Mouse (Mus musculus): ENCODE measurements at regions not wholly inside any gene's neighbourhood (a gene's known extent, or its start where the extent isn't known, plus 50 kb on each side); places are given as distances from the start of the nearest gene placed in this dataset.

GRCm38 (mm10) chr1:137996041-137996440 is 179.5 kb downstream of the Ptprc start:
- DNase-seq (ENCODE audit: low read depth, low spot score), result no peak
- Histone ChIP-seq H3K4me1 (ENCODE audit: control insufficient read depth in 2 of 2, insufficient read depth in 2 of 2, low read length in 2 of 2, poor library complexity in 1 of 2) (no peaks in the 10 kb centered on the region), H3K9ac (ENCODE audit: insufficient read depth, low read depth, low read length, poor library complexity, severe bottlenecking) (no peak overlapping the region), H3K4me3 (ENCODE audit: insufficient read depth in 1 of 2, low read depth in 1 of 2, low read length in 2 of 2, poor library complexity in 1 of 2, severe bottlenecking in 1 of 2) (no peak overlapping the region), H3K9me3 (ENCODE audit: control insufficient read depth, insufficient read depth, low read depth, low read length) (no peaks in the 10 kb centered on the region), H3K27ac (ENCODE audit: insufficient read depth, low read depth, low read length, poor library complexity, severe bottlenecking) (no peak overlapping the region), H3K36me3 (ENCODE audit: control insufficient read depth, insufficient read depth, low read length, poor library complexity, severe bottlenecking) (no peaks in the 10 kb centered on the region)
- TF ChIP-seq MAFK (IDR thresholded peaks at IDR 0.05; ENCODE audit: insufficient read depth, low read depth, low read length) (no peak), HCFC1 (IDR thresholded peaks at IDR 0.05; ENCODE audit: borderline replicate concordance, insufficient read depth, low read length) (no peak), ZC3H11A (IDR thresholded peaks at IDR 0.05; ENCODE audit: borderline replicate concordance, low read depth, low read length) (no peak), CHD2 (IDR thresholded peaks at IDR 0.05; ENCODE audit: low read depth, low read length) (no peak), ZNF384 (IDR thresholded peaks at IDR 0.05; ENCODE audit: low read depth, low read length) (no peak)
- in situ Hi-C loops (cut with MboI; ENCODE audit: low sequenced_read_pairs in 2 of 2, unreplicated experiment in 2 of 2), result no loop called here

- Histone ChIP-seq H3K27ac (ENCODE audit: insufficient read depth, low read depth, low read length, poor library complexity, severe bottlenecking) (no peak overlapping the region), H3K36me3 (ENCODE audit: control insufficient read depth, insufficient read depth, low read length, poor library complexity, severe bottlenecking) (no peaks in the 10 kb centered on the region), H3K4me3 (ENCODE audit: insufficient read depth in 1 of 2, low read depth in 1 of 2, low read length in 2 of 2, poor library complexity in 1 of 2, severe bottlenecking in 1 of 2) (no peak overlapping the region), H3K9ac (ENCODE audit: insufficient read depth, low read depth, low read length, poor library complexity, severe bottlenecking) (no peak overlapping the region), H3K4me1 (ENCODE audit: control insufficient read depth in 2 of 2, insufficient read depth in 2 of 2, low read length in 2 of 2, poor library complexity in 1 of 2) (no peaks in the 10 kb centered on the region), H3K9me3 (ENCODE audit: control insufficient read depth, insufficient read depth, low read depth, low read length) (no peaks in the 10 kb centered on the region)
- no peak for DNase-seq (ENCODE audit: low read depth, low spot score)
- TF ChIP-seq CHD2 (IDR thresholded peaks at IDR 0.05; ENCODE audit: low read depth, low read length), result no peak
- no peak for TF ChIP-seq ZC3H11A (IDR thresholded peaks at IDR 0.05; ENCODE audit: borderline replicate concordance, low read depth, low read length)
- no peak for TF ChIP-seq ZNF384 (IDR thresholded peaks at IDR 0.05; ENCODE audit: low read depth, low read length)
- TF ChIP-seq MAFK (IDR thresholded peaks at IDR 0.05; ENCODE audit: insufficient read depth, low read depth, low read length), result no peak
- TF ChIP-seq HCFC1 (IDR thresholded peaks at IDR 0.05; ENCODE audit: borderline replicate concordance, insufficient read depth, low read length), result no peak
- in situ Hi-C loops (cut with MboI; ENCODE audit: low sequenced_read_pairs in 2 of 2, unreplicated experiment in 2 of 2), result no loop called here
These were observed 183.6 kb downstream of the Ptprc start for GRCm38 (mm10) chr1:137991936-137992335.

GRCm38 (mm10) chr1:137991412-137991811 is 184.1 kb downstream of the Ptprc start:
- DNase-seq (ENCODE audit: low read depth, low spot score), result no peak
- H3K9ac ChIP-seq (ENCODE audit: insufficient read depth, low read depth, low read length, poor library complexity, severe bottlenecking), result no peak overlapping the region
- H3K4me1 ChIP-seq (ENCODE audit: control insufficient read depth in 2 of 2, insufficient read depth in 2 of 2, low read length in 2 of 2, poor library complexity in 1 of 2), result no peaks in the 10 kb centered on the region
- H3K27ac ChIP-seq (ENCODE audit: insufficient read depth, low read depth, low read length, poor library complexity, severe bottlenecking), result no peak overlapping the region
- no peak for TF ChIP-seq ZNF384 (IDR thresholded peaks at IDR 0.05; ENCODE audit: low read depth, low read length)
- TF ChIP-seq ZC3H11A (IDR thresholded peaks at IDR 0.05; ENCODE audit: borderline replicate concordance, low read depth, low read length), result no peak
- TF ChIP-seq CHD2 (IDR thresholded peaks at IDR 0.05; ENCODE audit: low read depth, low read length), result no peak
- no peak for TF ChIP-seq MAFK (IDR thresholded peaks at IDR 0.05; ENCODE audit: insufficient read depth, low read depth, low read length)
- H3K36me3 ChIP-seq (ENCODE audit: control insufficient read depth, insufficient read depth, low read length, poor library complexity, severe bottlenecking), result no peaks in the 10 kb centered on the region
- no peaks in the 10 kb centered on the region for H3K9me3 ChIP-seq (ENCODE audit: control insufficient read depth, insufficient read depth, low read depth, low read length)
- in situ Hi-C loops (cut with MboI; ENCODE audit: low sequenced_read_pairs in 2 of 2, unreplicated experiment in 2 of 2), result no loop called here
- H3K4me3 ChIP-seq (ENCODE audit: insufficient read depth in 1 of 2, low read depth in 1 of 2, low read length in 2 of 2, poor library complexity in 1 of 2, severe bottlenecking in 1 of 2), result no peak overlapping the region

GRCm38 (mm10) chr1:137973406-137973805 is 202.1 kb downstream of the Ptprc start:
- Histone ChIP-seq H3K9ac (ENCODE audit: insufficient read depth, low read depth, low read length, poor library complexity, severe bottlenecking) (no peak overlapping the region), H3K4me3 (ENCODE audit: insufficient read depth in 1 of 2, low read depth in 1 of 2, low read length in 2 of 2, poor library complexity in 1 of 2, severe bottlenecking in 1 of 2) (no peak overlapping the region), H3K4me1 (ENCODE audit: control insufficient read depth in 2 of 2, insufficient read depth in 2 of 2, low read length in 2 of 2, poor library complexity in 1 of 2) (no peaks in the 10 kb centered on the region), H3K36me3 (ENCODE audit: control insufficient read depth, insufficient read depth, low read length, poor library complexity, severe bottlenecking) (no peaks in the 10 kb centered on the region), H3K27ac (ENCODE audit: insufficient read depth, low read depth, low read length, poor library complexity, severe bottlenecking) (no peak overlapping the region), H3K9me3 (ENCODE audit: control insufficient read depth, insufficient read depth, low read depth, low read length) (no peaks in the 10 kb centered on the region)
- in situ Hi-C loops (cut with MboI; ENCODE audit: low sequenced_read_pairs in 2 of 2, unreplicated experiment in 2 of 2), result no loop called here
- TF ChIP-seq HCFC1 (IDR thresholded peaks at IDR 0.05; ENCODE audit: borderline replicate concordance, insufficient read depth, low read length), result no peak
- no peak for TF ChIP-seq ZC3H11A (IDR thresholded peaks at IDR 0.05; ENCODE audit: borderline replicate concordance, low read depth, low read length)
- TF ChIP-seq CHD2 (IDR thresholded peaks at IDR 0.05; ENCODE audit: low read depth, low read length), result no peak
- no peak for TF ChIP-seq ZNF384 (IDR thresholded peaks at IDR 0.05; ENCODE audit: low read depth, low read length)
- no peak for TF ChIP-seq MAFK (IDR thresholded peaks at IDR 0.05; ENCODE audit: insufficient read depth, low read depth, low read length)
- no peak for DNase-seq (ENCODE audit: low read depth, low spot score)

Data from ES-E14 (cell line).